Mouse (Mus musculus): Measurements from ENCODE around the gene Zmiz2. TPM values are rescaled to one million over a fixed set of nuclear protein-coding genes. Genes with fewer than 3 reads are reported as not detected.
"Not testable (repeated sequence)": the region's sequence is repeated elsewhere in the genome, so short reads cannot be mapped to it uniquely, and the experiment has no call there.

Gene Zmiz2
- 10 to 100 TPM; 62.4 to 67.1 TPM for total RNA-seq (2021)
- long read RNA-seq, experiment 1, full-length matches to known transcripts: 1 of 31 reads
- long read RNA-seq, experiment 1, partial matches to known transcripts: 23 of 31 reads
- long read RNA-seq, experiment 1, other reads (novel, unspliced or antisense): 7 of 31 reads
- long read RNA-seq, experiment 2, partial matches to known transcripts: 26 of 30 reads
- long read RNA-seq, experiment 2, other reads (novel, unspliced or antisense): 4 of 30 reads

DNA sequence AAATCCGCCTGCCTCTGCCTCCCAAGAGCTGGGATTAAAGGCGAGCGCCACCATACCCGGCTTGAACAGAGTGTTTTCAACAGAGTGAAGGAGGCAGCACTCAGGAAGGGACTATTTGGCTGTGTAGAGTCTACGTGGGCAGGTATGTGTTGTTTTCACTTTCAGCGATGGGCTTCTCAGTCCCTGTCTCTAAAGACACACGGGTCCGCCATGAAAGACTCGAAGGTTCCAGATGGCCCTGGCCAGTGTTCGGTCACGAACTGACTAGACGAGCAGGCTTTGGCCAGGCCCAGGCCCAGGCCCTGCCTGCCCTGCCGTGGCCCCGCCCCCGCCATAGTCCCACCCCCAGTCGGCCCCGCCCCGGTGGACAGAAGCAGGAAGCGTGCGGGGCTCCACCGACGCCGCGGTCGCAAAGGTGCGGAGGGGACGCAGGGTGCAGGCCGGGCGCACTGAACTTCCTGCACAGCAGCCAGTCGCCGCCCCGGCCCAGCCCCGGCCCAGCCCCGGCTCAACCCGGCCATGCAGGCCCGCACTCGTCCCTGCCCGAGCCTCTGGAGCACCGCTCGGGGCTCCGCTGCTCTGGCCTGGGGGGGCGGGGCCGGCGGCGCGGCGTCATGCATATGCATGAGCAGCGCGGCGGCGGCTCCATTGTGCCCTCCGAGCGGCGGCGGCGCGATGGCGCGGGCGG is at the start of gene Zmiz2:
TSS of gene Zmiz2 (plus strand) at position 349 of the 688 bp plus-strand sequence.
- peak; percentile 86 to 88 for DNase-seq (ENCODE audit: low spot score in 2 of 2)

DNA sequence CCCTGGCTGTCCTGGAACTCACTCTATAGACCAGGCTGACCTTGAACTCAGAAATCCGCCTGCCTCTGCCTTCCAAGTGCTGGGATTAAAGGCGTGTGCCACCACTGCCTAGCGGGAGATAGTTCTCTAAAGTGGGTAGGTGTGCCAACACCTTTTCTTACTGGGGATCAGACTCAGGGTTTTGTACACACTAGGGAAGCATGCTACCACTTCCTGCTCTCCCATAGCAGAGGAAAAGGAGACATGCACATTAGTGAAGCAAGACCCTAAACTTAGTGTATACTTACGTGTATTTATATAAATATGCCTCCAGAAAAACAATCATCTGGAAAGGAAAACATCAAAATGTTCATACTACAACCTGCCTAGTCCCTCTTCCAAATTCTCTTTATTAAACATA is 42.9 kb upstream of the Zmiz2 start:
- no peak for DNase-seq (ENCODE audit: low spot score in 2 of 2)

DNA sequence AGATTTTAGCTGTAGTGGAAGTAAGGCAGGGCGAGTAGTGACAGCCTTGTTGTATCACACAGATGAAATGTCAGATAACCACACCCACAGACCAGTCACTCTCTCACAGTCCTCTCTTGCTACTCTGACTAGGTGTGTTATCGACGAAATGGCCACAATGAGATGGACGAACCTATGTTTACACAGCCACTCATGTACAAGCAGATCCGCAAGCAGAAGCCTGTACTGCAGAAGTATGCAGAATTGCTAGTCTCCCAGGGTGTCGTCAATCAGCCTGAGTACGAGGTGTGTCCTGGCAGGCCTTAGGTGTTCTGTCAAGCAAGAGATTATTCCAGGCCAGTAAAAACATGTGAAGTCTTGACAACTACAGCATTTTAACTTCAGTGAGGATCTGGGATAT is 41.9 kb upstream of the Zmiz2 start:
- no peak for DNase-seq (ENCODE audit: low spot score in 2 of 2)

DNA sequence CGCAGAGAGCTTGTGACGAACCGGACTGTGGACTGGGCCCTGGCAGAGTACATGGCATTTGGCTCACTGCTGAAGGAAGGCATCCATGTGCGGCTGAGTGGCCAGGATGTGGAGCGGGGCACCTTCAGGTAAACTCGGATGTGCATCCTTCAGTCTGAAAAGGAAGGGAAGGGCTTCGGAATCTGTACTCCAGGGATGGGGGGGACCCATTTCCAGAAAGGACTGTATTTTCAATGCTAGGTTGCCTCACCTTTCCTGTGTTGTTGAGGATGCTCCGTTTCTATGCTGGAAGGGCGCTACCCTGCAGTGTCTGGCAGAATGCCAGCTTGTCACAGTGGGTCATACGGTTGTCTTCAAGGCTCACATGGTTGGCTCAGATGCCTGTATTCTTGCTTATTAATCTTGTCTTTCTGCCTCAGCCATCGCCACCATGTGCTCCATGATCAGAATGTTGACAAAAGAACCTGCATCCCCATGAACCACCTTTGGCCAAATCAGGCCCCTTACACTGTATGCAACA is 40.1 kb upstream of the Zmiz2 start:
- no peak for DNase-seq (ENCODE audit: low spot score in 2 of 2)

DNA sequence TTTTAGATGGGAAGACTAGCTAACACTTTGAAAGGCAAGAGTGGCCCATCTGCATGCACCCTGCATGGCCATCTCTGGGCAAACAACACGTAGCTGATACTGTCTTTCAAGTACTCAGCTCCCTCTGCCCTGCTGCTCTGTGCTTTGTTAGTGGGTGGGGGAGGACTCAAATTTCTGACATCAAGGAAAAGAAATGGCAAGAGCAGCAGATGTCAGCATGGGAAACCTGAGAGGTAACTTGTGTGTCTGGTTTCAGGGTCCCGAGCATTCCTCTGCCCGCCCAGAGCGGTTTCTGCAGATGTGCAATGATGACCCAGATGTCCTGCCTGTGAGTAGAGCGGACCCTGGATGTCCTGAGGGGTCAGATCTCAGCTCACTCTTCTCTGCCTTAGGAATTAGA is 39.3 kb upstream of the Zmiz2 start:
- no peak for DNase-seq (ENCODE audit: low spot score in 2 of 2)

DNA sequence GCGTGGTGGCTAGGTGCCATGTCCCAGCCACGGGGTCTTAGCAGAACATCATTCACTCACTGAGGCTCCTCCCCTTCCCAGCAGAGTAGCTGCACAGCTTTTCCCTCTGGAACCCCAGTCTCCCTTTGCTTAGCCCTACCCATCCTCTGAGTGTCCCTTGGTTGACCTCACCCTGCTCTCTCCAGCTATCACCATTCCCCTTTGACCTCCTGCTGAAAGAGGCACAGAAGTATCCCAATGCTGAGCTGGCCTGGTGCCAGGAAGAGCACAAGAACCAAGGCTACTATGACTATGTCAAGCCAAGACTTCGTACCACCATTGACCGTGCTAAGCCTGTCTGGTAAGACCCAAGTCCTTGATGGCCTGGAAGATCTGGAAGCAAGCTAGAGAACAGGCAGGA is 33.8 kb upstream of the Zmiz2 start:
- no peak for DNase-seq (ENCODE audit: low spot score in 2 of 2)

DNA sequence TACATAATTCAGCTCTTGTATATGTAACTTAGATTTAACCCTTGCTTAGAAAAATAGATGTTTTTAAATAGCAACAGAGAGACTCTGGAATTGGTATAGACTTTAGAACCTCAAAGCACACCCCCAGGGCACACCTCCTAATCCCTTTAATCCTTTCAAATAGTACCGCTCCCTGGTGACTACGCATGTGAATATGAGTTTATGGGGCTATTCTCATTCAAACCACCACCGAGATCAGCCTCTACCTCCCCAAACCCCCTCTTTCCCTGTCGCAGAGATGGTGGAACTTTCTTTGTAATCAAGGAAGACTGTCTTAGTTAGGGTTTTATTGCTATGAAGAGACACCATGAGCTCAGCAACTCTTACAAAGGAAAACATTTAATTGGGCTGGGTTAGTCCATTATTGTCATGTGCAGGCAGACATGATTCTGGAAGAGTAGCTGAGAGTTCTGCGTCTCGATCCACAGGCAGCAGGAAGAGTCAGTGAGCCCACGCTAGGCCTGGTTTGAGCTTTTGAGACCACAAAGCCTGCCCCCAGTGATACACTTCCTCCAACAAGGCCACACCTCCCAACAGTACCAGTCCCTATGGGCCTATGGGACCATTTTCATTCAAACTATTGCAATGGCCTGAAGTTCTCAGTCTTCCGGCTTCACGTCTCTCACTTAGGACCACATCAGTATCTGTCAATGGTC is 24.1 kb upstream of the Zmiz2 start:
- no peak for DNase-seq (ENCODE audit: low spot score in 2 of 2)

DNA sequence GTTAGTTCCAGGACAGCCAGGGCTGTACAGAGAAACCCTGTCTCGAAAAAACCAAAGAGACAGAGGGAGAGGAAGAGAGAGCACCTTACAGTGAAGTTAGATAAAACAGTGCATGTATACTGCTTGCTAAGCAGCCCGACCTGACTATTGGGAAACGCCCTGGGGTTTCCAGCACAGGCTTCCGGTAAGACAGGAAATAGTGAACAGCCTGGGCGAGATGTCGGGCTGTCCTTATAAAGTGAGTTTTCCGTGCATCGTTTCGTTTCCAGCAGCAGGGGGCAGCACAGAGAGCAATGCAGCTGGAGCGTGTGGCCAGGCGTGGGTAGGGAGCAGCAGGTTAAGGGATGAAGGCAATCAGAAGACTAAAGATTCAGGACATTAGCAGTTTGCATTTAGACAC is 23.0 kb upstream of the Zmiz2 start:
- DNase-seq (ENCODE audit: low spot score in 2 of 2): peak in 1 of 2 experiments; percentile 44

DNA sequence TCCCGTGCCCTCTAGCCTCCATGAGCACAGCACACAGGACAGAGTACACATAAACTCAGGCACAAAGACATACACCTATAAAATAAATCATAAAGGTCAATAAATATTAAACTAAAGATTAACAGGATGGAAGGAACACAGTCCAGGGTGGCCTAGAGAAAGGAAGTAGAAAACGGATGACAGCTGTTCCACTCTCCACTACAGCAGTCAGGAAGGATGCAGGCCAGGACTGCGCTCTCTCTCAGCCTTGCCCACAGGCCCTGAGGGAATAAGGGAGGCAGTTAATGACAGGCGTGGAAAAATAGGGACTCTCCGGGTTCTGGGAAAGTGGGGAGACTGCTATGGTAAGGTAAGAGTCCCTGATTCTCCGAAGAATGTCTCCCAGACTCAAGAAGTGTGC is 22.4 kb upstream of the Zmiz2 start:
- no peak for DNase-seq (ENCODE audit: low spot score in 2 of 2)

DNA sequence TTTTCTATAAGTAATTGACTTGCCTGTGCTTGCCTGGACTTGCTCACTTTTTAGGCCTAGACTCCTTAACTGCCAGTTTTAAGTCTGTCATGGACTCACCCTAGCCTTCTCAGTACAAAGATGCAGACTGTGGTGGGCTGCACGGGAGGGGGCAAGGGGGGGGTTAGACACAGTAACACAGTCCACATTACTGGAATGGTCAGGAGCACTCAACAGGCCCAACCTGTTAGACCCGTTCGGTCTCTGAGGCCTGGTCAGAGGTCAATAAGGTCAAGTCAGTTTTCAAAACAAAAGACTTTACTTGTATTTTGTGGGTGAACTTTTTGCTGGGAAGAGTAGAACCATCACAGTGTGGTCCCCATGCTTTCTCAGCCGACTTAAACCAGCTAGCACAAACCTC is 21.7 kb upstream of the Zmiz2 start:
- DNase-seq (ENCODE audit: low spot score in 2 of 2): no peak

DNA sequence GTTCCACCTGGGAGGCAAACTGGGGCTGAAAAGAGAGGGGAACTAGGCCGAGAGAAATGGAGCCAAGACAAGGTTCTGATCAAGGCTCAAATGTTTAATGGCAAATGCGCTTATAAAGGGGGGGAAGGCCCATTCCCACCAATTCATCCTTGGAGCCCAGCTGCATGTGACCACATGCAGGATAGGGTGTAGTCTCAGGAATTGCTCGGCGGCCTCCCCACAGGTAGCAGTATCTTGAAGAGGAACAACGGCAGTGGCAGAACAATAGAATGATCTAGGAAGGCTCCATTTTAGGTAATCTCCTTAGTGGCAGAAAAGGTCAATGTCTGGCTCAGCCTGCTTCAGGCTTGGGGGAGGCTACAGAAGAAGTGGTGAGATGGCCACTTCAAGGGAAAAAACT is 20.9 kb upstream of the Zmiz2 start:
- DNase-seq (ENCODE audit: low spot score in 2 of 2): not testable (repeated sequence)

DNA sequence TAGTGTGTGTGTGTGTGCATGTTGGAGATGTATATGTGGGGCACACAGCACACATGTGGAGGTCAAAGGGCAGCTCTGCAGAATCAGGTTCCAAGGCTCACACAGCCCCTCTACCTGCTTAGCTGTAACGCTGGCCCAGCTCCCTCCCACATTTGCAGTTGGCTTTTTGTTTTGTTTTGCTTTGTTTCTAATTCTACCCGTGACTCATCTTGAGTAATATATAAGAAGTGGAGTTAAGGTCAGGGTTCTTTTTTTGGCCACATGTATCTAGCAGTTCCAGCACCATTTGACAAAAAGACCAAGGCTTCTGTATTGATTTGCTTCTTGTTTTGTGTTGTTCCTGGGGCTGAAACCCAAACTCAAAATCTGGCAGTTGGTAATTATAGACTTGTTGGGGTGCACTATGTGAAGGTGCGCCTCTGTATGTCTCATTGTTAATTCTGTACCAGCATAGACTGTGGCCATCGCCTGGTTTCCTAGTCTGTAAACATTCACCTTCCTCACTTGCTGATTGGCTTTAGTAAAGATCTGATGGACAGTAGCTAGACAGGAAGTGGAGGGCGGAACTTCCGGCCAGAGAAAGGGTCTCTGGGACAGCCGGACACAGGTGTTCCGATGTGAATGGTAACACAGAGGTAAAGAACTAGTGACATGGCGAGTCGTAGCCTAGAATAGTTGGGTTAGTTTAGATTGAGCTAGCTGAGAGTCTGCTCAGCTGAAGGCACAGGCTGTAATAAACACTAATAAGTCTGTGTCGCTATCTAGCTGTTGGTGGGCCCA is 17.3 kb upstream of the Zmiz2 start:
- DNase-seq (ENCODE audit: low spot score in 2 of 2): no peak

DNA sequence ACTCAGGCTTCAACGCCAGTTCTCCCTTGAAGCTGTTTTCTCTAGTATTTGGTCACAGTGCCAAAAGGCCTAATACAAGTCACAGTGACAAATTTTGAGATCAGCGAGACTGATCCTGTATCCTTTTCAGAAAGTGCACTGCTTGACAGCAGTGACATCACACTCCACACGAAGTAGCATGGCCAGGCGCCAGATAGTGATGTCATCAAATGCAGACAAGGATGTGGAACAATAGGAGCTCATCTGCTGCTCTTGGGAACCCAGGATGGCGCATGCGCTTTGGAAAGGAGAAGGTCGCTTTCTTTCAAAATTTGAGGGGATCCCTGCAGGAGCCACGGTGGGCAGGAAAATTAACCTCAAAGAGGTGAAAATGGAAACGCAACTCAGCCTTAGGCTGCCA is 16.1 kb upstream of the Zmiz2 start:
- DNase-seq (ENCODE audit: low spot score in 2 of 2): no peak

DNA sequence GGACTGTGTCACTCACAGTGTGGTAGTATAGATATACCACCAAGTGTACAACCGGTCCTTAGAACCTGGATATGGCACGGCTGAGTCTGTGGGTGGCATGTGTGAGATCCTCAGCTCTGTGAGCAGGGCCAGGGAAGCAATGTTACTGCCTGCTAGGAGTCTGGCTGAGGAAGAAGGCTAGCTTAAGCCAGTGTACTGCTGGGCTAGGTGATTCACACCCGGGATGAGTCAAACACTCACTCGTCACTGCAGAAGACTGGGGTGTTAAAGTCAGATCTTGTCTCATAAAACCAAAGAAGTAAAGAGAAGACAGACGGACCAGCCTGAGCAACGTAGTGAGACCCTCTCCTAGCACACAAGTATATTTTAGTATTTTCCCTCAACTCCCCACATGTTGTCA is 8.0 kb upstream of the Zmiz2 start:
- DNase-seq (ENCODE audit: low spot score in 2 of 2): no peak

DNA sequence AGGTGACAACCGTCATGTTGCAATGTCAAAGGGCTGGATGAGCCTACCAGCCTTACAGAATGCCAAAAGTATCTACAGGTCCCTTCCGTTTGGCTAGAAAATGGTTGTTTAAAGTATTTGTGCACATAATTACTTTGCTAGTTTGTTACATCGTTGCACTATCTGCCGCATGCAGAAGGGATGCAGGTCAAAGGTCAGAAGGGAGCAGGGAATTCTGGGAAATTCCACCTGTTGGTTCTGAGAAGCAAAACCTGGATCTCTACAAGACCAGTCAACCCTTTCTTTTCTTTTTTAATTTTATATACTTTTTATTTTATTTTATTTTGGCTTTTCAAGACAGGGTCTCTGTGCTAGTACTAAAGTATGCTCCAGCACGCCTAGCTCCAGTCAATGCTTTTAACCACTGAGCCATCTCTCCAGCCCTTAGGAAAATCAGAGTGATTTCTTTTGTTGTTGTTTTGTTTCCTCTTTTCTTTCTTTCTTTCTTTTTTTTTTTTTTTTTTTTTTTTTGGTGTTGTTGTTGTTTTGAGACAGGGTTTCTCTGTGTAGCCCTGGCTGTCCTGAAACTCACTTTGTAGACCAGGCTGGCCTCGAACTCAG is 648 bp upstream of the Zmiz2 start:
- no peak for DNase-seq (ENCODE audit: low spot score in 2 of 2)

DNA sequence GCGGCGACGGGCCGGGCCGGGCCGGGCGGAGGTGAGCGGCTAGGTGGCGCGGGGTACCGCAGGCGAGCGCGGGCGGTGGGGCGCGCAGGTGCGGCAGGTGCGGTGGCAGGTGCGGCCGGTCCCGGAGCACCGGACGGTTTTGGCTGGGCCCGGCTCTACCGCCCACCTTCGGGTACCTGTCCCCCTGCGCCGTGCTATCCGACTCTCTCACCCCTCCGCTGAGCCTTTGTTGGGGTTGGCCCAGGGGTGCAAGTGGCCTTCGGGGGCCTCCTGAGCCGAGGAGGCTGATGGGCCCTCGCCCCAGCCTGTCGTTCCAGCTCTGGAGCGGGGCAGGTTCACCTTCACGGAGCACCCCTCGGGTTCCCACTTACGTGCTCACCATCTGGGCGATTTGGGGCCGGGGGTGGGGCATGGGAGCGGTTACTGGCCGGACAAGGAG is 628 bp downstream of the Zmiz2 start:
- DNase-seq (ENCODE audit: low spot score in 2 of 2): no peak

DNA sequence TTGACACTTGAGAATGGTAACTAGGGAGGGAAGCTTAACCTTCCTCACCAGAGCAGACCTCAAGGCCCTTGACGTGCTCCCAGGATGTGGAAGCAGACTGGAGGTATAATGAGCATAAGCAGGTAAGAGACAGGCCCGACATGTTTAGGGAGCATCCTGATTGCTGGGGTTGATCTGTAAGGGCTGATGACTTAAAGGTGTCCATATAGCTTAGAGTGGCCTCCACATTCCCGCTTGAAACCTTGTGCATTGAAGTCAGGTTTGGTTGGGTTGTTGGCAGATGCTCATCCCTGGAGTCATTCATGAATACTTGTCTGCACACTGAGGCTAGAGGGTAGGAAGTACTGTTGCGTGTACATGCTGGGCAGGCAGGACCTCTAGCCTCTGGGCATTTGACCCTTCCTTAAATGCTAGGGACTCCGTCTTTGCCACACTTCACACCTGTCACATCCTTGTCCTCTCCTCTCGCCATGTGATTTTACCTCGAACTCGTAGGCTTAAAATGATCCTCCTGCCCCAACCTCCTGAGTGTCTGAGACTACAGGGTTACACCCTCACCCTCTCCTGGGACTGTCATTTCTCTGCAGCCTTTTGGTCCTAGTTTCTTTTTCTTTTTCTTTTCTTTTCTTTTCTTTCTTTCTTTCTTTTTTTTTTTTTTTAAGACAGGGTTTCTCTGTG is 1.6 kb downstream of the Zmiz2 start:
- no peak for DNase-seq (ENCODE audit: low spot score in 2 of 2)

DNA sequence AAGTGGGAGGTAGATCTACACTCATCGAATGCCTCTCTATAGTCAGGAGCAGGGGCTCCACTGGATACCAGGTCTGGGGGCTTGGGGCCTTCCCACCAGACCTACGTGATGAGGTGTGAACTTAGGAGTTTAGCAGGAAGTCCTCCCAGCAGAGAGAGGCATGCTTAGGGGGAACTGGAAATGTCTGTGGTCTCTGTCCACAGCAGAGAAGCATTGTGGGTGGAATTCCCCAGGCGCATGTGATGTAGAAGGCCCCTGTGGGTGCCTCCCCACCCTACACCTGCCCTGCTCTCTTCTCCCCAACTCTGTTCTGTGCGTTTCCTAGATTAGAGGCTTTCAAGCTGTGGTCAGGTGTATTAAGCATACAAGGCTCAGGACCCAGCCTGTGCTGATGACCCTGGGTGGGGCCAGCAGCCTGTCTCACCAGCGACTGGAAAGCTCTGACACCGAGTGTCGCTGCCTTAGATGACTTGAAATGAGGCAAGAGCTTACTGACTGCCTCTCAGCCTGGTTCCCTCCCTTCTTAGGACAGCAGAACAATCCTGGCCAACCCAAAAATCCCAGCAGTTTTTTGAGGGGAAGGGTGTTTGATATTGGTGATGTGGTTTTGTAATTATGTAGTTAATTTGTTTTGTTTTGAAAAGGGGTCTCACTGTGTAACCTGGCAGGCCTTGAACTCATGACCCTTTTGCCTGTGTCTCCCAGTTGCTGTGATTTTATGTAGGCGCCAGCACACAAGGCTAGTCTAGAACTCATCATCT is 2.8 kb downstream of the Zmiz2 start:
- DNase-seq (ENCODE audit: low spot score in 2 of 2): no peak

DNA sequence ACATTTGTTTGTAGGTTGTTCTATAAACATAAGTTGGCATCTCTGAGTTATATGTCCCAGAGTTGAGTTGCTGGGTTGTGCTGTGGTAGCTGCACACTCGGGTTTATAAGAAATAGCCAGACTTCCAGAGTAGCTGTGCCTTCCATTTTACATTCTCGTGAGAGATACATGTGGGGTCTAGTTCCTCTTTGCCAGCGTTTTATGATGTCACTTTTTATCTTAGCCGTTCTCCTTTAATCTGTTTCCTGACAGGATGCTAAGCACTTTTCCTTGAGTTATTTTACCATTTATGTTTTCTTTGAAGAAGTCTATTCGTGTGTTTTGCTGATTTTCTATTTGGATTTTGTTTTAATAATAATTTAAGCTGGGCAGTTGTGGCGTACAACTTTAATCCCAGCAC is 4.0 kb downstream of the Zmiz2 start:
- no peak for DNase-seq (ENCODE audit: low spot score in 2 of 2)

DNA sequence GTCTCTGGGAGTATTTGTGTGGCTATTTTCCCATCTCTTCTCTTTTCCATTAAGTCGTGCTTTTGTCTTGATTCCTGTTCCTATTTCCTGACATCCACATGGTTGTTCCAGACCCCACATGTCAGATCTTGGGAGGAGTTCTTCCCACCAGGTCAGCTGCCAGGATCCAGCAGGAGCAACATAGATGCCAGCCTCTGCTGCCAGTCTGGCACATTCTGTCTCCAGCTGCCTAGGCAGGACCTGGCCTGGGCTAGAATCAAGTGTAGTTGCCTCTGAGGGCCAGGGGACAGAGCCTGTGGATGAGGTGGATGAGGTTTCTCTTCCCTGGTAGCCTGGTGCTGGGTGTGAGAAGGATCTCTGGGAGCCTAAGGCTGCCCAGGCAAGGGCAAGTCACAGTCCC is 5.0 kb downstream of the Zmiz2 start:
- no peak for DNase-seq (ENCODE audit: low spot score in 2 of 2)
